ENCODE assay signal across 22 mouse cellular contexts in the genomic region with DNA sequence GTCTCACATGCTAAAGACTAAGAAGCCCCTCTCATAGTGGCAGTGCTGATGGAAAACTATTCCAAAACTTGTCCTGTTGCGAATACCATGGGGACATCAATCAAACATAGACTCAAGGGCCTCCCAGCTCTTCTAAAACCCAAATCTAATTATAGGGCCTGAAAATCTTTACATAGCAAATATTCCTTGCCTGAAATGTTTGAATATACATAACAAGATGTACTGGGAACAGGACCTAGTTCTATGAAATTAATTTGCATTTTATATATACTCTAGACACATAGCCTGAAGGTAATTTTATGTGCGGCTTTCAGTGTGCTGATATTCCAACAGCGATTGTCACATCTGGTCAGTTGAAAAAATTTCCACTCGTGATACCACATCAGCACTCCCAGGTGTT. TPM values are rescaled to one million over a fixed set of nuclear protein-coding genes. Genes with fewer than 3 reads are reported as not detected.
"Had no signal": no experiment of that assay in that cellular context is flagged by ENCODE, and none has a peak within 500 bp of the region (broad histone marks: within the 10 kb centered on the region; RNA-seq: fewer than 3 reads in every experiment).

No protein-coding gene starts in this region.

- H3K9me3 ChIP-seq: neural tube, embryonic 15.5 days; stomach, embryonic 15.5 days had no signal

- H3K4me2 ChIP-seq: neural tube, embryonic 15.5 days; stomach, embryonic 15.5 days had no signal

- H3K4me3 ChIP-seq: neural tube, embryonic 15.5 days; stomach, embryonic 15.5 days had no signal

- H3K27me3 ChIP-seq: neural tube, embryonic 15.5 days; stomach, embryonic 15.5 days had no signal

- H3K36me3 ChIP-seq: neural tube, embryonic 15.5 days; stomach, embryonic 15.5 days had no signal

- H3K27ac ChIP-seq: neural tube, embryonic 15.5 days; stomach, embryonic 15.5 days; stomach, postnatal 0 days had no signal

- H3K9ac ChIP-seq: neural tube, embryonic 15.5 days; stomach, embryonic 15.5 days had no signal

- DNase-seq: retina, postnatal 1 day; right cerebral cortex, adult 18-20 months; right cerebral cortex, postnatal 14 days; right cerebral cortex, postnatal 25 days; right cerebral cortex, postnatal 4 days; spleen, adult 18-20 months; thymus, adult 18-20 months; thymus, adult 2 months; thymus, postnatal 14 days; thymus, postnatal 25 days; thymus, postnatal 36 days; thymus, postnatal 4 days had no signal

- H3K4me1 ChIP-seq: neural tube, embryonic 15.5 days; stomach, embryonic 15.5 days had no signal

RNA-seq across cellular contexts. Expression of a gene that starts 8.0 kb away (rescaled TPM):
- total RNA-seq: neutrophil, adult 5-6 weeks had no signal
- polyA plus RNA-seq: small intestine, adult 2 months; spleen, adult 2 months; stomach, embryonic 14.5 days; stomach, postnatal 0 days; testis, adult 2 months; thymus, postnatal 0 days; urinary bladder, adult 2 months had no signal
